In genomic region chr11:101140164-101140819, GRCm38 (mm10) we compare ENCODE assay signal across 10 mouse cellular contexts. TPM values are rescaled to one million over a fixed set of nuclear protein-coding genes. Genes with fewer than 3 reads are reported as not detected.
DNase-seq lines count a peak whose midpoint lies in the region; ATAC-seq lines count a peak whose summit lies in the region.
"Had no signal": no experiment of that assay in that cellular context is flagged by ENCODE, and none has a peak within 500 bp of the region (broad histone marks: within the 10 kb centered on the region; RNA-seq: fewer than 3 reads in every experiment).

No protein-coding gene starts in this region.

- no peaks in the 10 kb centered on the region; the same call in none of the 2 replicates for H3K27me3 ChIP-seq in embryonic facial prominence, embryonic 11.5 days (ENCODE audit: control insufficient read depth, insufficient read depth, low read length)
- H3K27me3 ChIP-seq in hindbrain, embryonic 15.5 days: no peaks in the 10 kb centered on the region
- no peaks in the 10 kb centered on the region for H3K27me3 ChIP-seq in lung, embryonic 15.5 days
- H3K27me3 ChIP-seq: CH12.LX had no signal

- H3K27ac ChIP-seq in embryonic facial prominence, embryonic 11.5 days (replicated peaks; ENCODE audit: low read depth, low read length): no peak overlapping the region
- peak overlapping the region; percentile 64 for H3K27ac ChIP-seq in hindbrain, embryonic 15.5 days (replicated peaks)
- H3K27ac ChIP-seq in lung, embryonic 15.5 days: peak overlapping the region; percentile 55

- H3K4me3 ChIP-seq in embryonic facial prominence, embryonic 11.5 days (ENCODE audit: low read depth, low read length): 0 out of 2 replicates have a peak overlapping the region, but pooled peaks have one; percentile 17
- peak overlapping the region; percentile 27 for H3K4me3 ChIP-seq in hindbrain, embryonic 15.5 days
- H3K4me3 ChIP-seq in lung, embryonic 15.5 days: peak overlapping the region; percentile 31
- H3K4me3 ChIP-seq: erythroblast, embryonic 14.5 days had no signal

- H3K36me3 ChIP-seq in embryonic facial prominence, embryonic 11.5 days (replicated peaks; ENCODE audit: control insufficient read depth, insufficient read depth, low read depth, low read length): no peaks in the 10 kb centered on the region
- H3K36me3 ChIP-seq in hindbrain, embryonic 15.5 days: no peaks in the 10 kb centered on the region
- H3K36me3 ChIP-seq in lung, embryonic 15.5 days: no peaks in the 10 kb centered on the region

- no peaks in the 10 kb centered on the region for H3K9me3 ChIP-seq in embryonic facial prominence, embryonic 11.5 days (replicated peaks; ENCODE audit: control insufficient read depth, low read length)
- H3K9me3 ChIP-seq in hindbrain, embryonic 15.5 days: no peaks in the 10 kb centered on the region
- no peaks in the 10 kb centered on the region for H3K9me3 ChIP-seq in lung, embryonic 15.5 days

- peak overlapping the region; percentile 37 for H3K4me2 ChIP-seq in embryonic facial prominence, embryonic 11.5 days (ENCODE audit: low read depth, low read length)
- peak overlapping the region; percentile 57 for H3K4me2 ChIP-seq in hindbrain, embryonic 15.5 days
- H3K4me2 ChIP-seq in lung, embryonic 15.5 days: peak overlapping the region; percentile 57

- H3K9ac ChIP-seq in embryonic facial prominence, embryonic 11.5 days (replicated peaks; ENCODE audit: low read length): peak overlapping the region; percentile 50
- peak overlapping the region; percentile 46 for H3K9ac ChIP-seq in hindbrain, embryonic 15.5 days
- peak overlapping the region; percentile 25; the same call in 1 of the 2 replicates for H3K9ac ChIP-seq in lung, embryonic 15.5 days

- 45% methylated on average over 27 of the region's 27 CpGs for WGBS in embryonic facial prominence, embryonic 11.5 days
- 42% methylated on average over 26 of the region's 27 CpGs for WGBS in hindbrain, embryonic 15.5 days
- WGBS in lung, embryonic 15.5 days: 30% methylated on average over 27 of the region's 27 CpGs

- peak; percentile 44; the same call in 1 of the 2 replicates for ATAC-seq in frontal cortex, adult (ENCODE audit: low TSS enrichment)
- ATAC-seq in embryonic facial prominence, embryonic 11.5 days (replicated peaks; ENCODE audit: insufficient number of reproducible peaks, low FRiP score, low TSS enrichment, low read depth): no peak
- ATAC-seq in hindbrain, embryonic 15.5 days (ENCODE audit: low FRiP score, low read depth): no peak
- ATAC-seq in lung, embryonic 15.5 days (ENCODE audit: borderline replicate concordance, extremely low read depth, low FRiP score, low TSS enrichment): no peak

- DNase-seq in frontal cortex, postnatal 10 days (ENCODE audit: low spot score in 2 of 2): no peak
- no peak for DNase-seq in embryonic facial prominence, embryonic 11.5 days (ENCODE audit: low spot score)
- no peak for DNase-seq in layer of hippocampus, adult 8-10 months (ENCODE audit: low spot score in 2 of 2)
- no peak for DNase-seq in right cerebral cortex, adult 18-20 months
- DNase-seq in adrenal gland, postnatal 10 days: no peak

- H3K4me1 ChIP-seq in embryonic facial prominence, embryonic 11.5 days (ENCODE audit: control insufficient read depth, insufficient read depth, low read length): no peaks in the 10 kb centered on the region
- peaks cover 15% of the 10 kb centered on the region for H3K4me1 ChIP-seq in hindbrain, embryonic 15.5 days (replicated peaks)
- H3K4me1 ChIP-seq in lung, embryonic 15.5 days: peaks cover 28% of the 10 kb centered on the region

RNA-seq across cellular contexts. Expression of gene Tubg2, which starts 15.4 kb away (rescaled TPM):
- polyA plus RNA-seq in embryonic facial prominence, embryonic 11.5 days (2014; fragmentation: Nextera tagmentation; extraction: Ambion mirVana): 7.8 and 8.0 TPM in 2 replicates
- polyA plus RNA-seq in hindbrain, embryonic 15.5 days (2015; fragmentation: Nextera tagmentation; extraction: Ambion mirVana): 48.0 and 53.1 TPM in 2 replicates
- polyA plus RNA-seq in lung, embryonic 15.5 days (2015; fragmentation: Nextera tagmentation; extraction: Ambion mirVana): 3.5 and 3.6 TPM in 2 replicates
- 10 to 100 TPM; 32.9 to 43.5 (median 38.2) TPM for total RNA-seq in layer of hippocampus, adult 8-10 months (2022)
- 1 to 10 TPM; 6.9 to 7.2 TPM for total RNA-seq in adrenal gland, postnatal 10 days (2021)
- polyA plus RNA-seq: erythroblast, embryonic 14.5 days had no signal

RNA-seq across cellular contexts. Expression of gene Tubg1, which starts 20.6 kb away (rescaled TPM):
- polyA plus RNA-seq in embryonic facial prominence, embryonic 11.5 days (2014; fragmentation: Nextera tagmentation; extraction: Ambion mirVana): 91.6 and 98.4 TPM in 2 replicates
- polyA plus RNA-seq in hindbrain, embryonic 15.5 days (2015; fragmentation: Nextera tagmentation; extraction: Ambion mirVana): 78.0 and 79.8 TPM in 2 replicates
- 89.6 and 90.6 TPM in 2 replicates for polyA plus RNA-seq in lung, embryonic 15.5 days (2015; fragmentation: Nextera tagmentation; extraction: Ambion mirVana)
- 10 to 100 TPM; 39.8 to 43.9 (median 43.3) TPM for total RNA-seq in layer of hippocampus, adult 8-10 months (2022)
- 10 to 100 TPM; 42.6 to 44.6 TPM for total RNA-seq in adrenal gland, postnatal 10 days (2021)

RNA-seq across cellular contexts. Expression of gene Retreg3, which starts 20.6 kb away (rescaled TPM):
- 10.7 and 12.7 TPM in 2 replicates for polyA plus RNA-seq in embryonic facial prominence, embryonic 11.5 days (2014; fragmentation: Nextera tagmentation; extraction: Ambion mirVana)
- polyA plus RNA-seq in hindbrain, embryonic 15.5 days (2015; fragmentation: Nextera tagmentation; extraction: Ambion mirVana): 23.6 and 25.5 TPM in 2 replicates
- polyA plus RNA-seq in lung, embryonic 15.5 days (2015; fragmentation: Nextera tagmentation; extraction: Ambion mirVana): 21.8 and 22.1 TPM in 2 replicates
- total RNA-seq in layer of hippocampus, adult 8-10 months (2022): 10 to 100 TPM; 51.3 to 53.1 (median 52.4) TPM
- 10 to 100 TPM; 50.8 to 53.2 TPM for total RNA-seq in adrenal gland, postnatal 10 days (2021)

RNA-seq across cellular contexts. Expression of gene Cntnap1, which starts 30.0 kb away (rescaled TPM):
- 0.28 and 0.39 TPM in 2 replicates for polyA plus RNA-seq in embryonic facial prominence, embryonic 11.5 days (2014; fragmentation: Nextera tagmentation; extraction: Ambion mirVana)
- 7.5 and 8.0 TPM in 2 replicates for polyA plus RNA-seq in hindbrain, embryonic 15.5 days (2015; fragmentation: Nextera tagmentation; extraction: Ambion mirVana)
- polyA plus RNA-seq in lung, embryonic 15.5 days (2015; fragmentation: Nextera tagmentation; extraction: Ambion mirVana): 1.1 and 1.4 TPM in 2 replicates
- 100 to 1,000 TPM; 157 to 185 (median 168) TPM for total RNA-seq in layer of hippocampus, adult 8-10 months (2022)
- 10 to 100 TPM; 12.1 to 15.9 TPM for total RNA-seq in adrenal gland, postnatal 10 days (2021)

RNA-seq across cellular contexts. Expression of gene Plekhh3, which starts 30.9 kb away (rescaled TPM):
- 3.7 and 5.3 TPM in 2 replicates for polyA plus RNA-seq in embryonic facial prominence, embryonic 11.5 days (2014; fragmentation: Nextera tagmentation; extraction: Ambion mirVana)
- polyA plus RNA-seq in hindbrain, embryonic 15.5 days (2015; fragmentation: Nextera tagmentation; extraction: Ambion mirVana): 9.5 and 11.8 TPM in 2 replicates
- polyA plus RNA-seq in lung, embryonic 15.5 days (2015; fragmentation: Nextera tagmentation; extraction: Ambion mirVana): 19.8 and 19.9 TPM in 2 replicates
- 10 to 100 TPM; 13.6 to 16.9 (median 15.6) TPM for total RNA-seq in layer of hippocampus, adult 8-10 months (2022)
- total RNA-seq in adrenal gland, postnatal 10 days (2021): 10 to 100 TPM; 26.2 to 40.8 TPM
